Mouse (Mus musculus) testis, postnatal 10 days (tissue): ENCODE results near the gene Vamp5.

Experiments used
- DNase-seq: peaks from one replicate; pipeline ENCODE4 v3.0.0; 2021; ENCODE audit warnings: low spot score

The Vamp5 gene

DNA sequence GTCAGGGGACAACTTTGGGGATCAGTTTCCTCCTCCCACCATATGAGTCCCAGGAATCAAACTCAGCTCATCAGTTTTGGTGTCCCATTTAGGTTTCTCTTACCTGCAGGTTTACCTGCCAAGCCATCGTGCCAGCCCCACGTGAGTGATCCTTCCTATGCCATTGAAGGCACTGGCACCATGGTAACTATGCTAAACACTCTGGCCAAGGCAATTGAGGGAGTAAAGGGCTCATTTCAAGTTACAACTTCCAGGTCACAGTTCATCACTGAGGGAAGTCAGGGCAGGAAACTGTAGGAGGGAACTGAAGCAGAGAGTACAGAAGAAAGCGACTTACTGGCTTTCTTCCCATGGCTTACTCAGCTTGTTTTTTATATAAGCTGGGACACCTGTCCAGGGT is 14.0 kb downstream of the Vamp5 start:
- DNase-seq: no peak

DNA sequence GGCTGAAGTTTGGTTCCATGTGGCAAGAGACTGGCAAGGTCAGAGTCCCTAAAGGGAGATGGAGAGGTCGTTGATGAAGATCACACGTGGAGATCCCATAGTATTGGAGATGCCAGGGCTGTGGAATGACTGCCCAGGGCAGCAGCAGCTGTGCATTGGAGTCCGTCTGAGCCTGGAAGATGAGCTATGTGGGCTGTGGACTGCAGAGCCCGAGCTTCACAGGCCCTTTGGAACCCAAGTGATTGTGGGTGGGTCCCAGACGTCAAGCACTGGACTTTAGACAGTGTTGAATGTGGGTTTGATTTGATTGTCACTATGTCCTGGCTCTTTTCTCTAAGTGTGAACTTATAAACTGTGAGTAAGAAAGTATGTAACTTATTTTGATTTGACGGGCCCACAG is 15.3 kb downstream of the Vamp5 start:
- DNase-seq: no peak

DNA sequence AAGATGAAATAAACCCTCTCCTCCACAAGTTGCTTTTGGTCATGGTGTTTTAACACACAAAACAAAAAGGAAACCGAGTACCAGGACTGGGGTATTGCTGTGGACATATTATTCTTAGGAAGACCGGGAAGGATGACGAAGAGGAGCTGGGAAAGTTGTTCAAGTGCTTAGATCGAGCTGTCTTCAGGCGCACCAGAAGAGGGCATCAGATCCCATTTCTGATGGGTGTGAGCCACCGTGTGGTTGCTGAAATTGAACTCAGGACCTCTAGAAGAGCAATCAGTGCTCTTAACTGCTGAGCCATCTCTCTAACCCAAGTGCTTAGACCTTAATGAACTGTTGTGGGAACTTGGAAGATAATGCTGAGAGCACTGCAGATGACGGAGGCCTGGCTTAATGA is 16.3 kb downstream of the Vamp5 start:
- no peak for DNase-seq

DNA sequence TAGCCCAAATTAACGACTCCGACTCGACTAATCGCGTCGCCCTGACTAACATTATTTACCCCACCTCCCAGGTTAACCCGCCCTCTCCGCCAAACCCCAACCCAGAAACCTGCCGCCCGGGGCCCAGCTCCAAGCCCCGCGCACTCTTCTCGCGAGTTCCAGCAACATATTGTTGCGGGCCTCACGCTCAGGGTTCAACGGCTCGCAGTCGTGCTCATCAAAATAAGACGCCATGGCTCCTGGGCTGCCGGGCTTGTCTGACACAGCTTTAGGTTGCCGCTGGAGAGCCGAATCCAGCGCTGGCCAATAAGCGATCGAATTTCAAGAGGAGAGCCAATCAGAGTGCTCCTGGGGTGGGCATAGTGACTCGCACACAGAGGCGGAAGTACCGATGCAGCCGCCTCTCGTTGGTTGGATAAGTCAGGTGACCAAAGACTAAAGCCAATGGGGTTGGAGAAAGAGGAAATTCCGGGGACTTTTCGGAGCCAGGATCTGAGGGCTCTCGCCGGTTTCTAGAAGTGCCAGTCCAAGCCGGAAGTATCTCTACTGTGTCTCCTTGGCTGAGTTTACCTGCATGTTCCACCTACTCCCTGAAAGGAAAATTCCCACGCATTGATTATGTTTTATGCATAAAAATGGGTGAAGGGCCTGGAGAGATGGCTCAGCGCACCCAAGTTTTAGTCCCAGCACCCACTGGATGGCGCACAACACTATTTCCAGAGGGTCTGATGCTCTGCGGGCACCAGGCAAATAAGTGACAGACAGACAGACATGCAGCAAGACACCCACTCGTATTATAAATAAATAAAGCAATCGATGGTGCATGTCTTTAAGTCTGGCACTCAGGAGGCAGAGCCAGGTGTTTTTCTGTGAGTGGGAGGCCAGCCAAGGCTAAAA is 17.9 kb downstream of the Vamp5 start:
- DNase-seq: peak; percentile 89

DNA sequence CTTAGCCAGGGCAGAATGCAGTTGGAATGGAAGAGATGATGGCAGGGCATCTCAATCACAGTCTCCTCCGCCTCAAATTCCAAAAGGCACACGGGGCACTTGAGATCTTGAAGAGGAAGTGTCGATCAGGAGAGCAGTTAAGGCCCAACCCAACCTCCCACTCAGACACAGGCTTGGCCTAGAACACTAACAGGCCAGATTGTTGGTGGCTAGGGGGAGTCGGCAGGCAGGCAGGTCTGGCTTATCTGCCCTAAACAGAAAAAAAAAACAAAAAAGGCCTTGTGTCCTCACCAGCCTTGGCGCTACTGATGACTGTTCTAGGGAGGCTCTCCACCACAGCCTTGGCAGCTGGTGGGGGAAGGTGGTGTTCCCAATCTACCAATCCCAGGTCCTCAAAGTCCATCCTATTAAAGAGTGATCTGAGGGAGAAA is 19.1 kb downstream of the Vamp5 start:
- peak; percentile 56 for DNase-seq

DNA sequence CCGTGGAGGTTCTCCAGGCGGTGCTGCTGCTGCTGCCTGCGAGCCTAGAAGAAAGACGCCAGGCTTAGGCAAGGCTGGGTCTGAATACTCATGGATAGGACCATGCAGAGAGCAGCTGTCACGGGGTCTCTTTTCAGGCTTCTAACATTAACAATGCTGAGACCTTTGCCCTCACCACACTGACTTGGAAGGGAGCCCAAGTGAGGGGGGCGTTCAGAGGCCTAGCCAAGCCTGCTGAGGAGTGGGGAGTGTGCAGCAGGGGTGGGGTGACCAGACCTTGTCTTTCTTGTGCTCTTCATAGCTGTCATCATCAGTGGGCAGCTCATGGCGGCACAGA is 19.7 kb downstream of the Vamp5 start:
- no peak for DNase-seq

DNA sequence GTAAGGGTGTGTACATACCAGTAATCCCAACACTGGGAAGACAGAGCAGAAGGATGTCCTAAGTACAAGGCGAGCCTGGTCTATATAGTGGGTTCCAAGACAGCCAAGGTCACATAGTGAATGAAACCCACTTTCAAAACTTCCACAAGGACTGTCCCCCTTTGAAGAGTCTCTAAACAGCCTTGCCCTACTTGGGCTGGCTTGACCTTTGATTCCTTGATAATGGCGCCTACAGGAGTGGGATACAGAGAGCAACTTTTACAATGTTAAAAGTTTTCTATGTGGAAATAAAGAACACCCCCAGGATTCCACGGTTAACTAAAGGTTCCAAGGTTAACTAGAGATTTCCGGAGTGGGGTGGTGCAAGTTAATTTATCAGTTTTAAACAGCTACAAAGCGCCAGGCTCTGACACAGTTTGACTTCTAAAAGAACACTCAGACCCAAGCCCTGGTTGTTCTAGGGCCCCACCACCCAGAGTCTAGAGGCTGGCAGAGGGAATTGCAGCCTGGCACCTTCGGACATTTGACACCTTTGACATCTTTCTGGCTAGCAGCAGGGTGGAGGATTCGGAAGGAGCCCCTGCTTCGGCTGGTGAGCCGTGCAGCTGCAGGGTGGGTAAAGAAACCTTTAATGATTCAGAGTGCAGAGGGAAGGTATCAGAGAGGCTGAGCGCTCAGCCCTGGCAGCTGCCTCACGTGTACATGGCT is 20.2 kb downstream of the Vamp5 start:
- DNase-seq: no peak

DNA sequence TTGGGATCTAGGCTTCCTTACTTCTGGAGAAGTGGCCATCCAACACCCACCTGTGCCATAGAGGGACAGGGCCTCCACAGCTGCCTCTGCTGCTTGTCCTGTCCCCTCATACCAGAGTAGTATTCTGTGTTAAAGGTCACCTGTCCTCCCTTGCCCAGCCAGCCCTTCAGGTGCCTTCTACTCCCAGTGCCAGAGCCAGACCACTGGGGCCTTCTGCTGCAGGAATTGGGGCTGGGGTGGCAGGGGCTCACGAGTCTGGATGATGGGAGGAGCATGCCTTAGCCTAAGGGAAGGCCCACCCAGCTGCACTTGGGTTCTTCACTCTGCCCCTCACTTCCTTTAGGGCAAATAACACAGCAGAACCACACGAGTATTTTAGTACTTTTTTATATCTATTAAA is 20.9 kb downstream of the Vamp5 start:
- no peak for DNase-seq

DNA sequence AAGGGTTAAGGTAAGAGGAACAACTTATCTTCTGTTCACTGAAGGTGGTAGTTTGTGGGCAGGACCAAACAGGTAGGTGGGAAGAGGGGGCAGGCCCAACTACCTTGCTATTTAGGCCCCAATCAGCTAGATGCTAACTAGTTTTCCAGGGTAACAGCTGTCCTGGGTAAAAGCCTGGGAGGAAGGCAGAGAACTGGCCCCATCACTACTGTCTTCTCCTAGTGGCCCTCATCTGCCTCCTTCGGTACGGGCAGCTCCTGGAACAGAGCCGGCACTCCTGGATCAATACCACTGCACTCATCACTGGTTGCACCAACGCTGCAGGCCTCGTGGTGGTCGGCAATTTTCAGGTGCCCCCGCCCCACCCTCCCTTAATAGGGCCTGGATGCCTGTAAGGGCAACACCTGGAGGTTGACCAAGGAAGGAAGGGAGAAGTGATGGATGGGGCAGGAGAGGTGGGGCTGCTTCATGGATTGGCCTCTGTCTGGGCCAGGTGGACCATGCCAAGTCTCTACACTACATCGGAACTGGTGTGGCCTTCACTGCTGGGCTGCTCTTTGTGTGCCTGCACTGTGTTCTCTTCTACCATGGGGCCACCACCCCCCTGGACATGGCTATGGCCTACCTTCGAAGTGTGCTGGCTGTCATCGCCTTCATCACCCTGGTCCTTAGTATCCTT is 22.0 kb downstream of the Vamp5 start:
- no peak for DNase-seq

DNA sequence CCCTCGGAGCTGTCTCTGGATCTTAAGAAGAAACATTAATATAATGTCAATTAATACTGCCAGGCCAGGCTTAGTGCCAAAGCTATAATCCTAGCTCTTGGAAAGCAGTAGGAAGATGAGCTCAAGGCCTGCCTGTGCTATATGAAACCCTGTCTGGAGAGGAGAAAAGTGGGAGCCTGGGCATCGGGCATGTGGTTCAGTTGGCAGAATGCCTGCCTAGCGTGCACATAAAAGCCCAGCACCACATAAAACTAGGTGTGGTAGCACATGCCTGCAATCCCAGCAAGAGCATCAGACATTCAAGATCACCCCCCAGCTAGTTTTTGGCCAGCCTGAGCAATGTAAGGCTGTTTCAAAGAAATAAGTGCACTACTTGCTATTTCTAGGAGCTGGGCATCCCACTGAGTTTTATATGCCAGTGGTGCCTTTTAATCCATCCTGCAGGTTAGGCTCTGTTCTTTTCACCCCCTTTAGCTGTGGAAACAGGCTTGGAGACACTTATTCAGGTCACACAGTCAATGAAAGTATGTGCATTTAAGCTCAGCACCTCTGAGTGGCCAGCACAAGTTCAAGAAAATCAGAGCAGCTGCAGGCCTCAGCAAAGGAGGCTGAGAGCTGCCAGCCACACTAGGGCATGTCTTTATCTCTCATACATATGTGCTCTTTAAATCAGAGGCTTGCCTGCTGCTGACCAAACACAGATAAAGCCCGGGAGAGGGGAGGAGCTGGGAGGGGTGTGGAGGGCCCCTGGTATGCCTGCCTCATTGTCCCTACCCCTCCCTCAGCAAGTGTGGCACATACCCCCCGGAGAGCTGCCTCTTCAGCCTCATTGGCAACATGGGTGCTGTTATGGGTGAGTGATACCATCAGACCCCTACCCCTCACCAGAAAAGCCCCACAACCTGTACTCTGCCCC is 22.8 kb downstream of the Vamp5 start:
- DNase-seq: no peak

DNA sequence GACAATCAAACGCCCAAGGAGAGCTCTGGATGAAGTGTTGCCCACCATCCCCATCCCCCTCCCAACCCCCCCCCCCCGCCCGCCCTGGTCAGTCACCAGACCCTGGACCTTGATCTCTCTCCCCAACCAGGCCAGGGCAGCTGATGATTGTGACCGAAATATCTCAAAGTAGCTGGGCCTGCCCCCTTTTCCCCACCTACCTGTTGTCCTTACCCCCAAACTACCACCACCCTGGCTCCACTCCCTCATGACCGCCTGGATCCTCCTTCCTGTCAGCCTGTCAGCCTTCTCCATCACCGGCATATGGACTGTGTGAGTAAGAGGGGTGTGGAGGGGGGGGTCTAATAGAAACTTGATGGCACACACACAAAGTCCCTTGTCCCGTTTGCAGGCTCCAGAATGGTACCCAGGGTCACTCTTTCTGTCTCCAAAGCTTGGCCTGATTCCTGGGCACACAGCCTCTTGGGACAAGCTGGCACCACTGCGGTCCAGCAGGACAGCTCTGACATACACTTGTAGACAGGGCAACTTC is 24.2 kb downstream of the Vamp5 start:
- no peak for DNase-seq

DNA sequence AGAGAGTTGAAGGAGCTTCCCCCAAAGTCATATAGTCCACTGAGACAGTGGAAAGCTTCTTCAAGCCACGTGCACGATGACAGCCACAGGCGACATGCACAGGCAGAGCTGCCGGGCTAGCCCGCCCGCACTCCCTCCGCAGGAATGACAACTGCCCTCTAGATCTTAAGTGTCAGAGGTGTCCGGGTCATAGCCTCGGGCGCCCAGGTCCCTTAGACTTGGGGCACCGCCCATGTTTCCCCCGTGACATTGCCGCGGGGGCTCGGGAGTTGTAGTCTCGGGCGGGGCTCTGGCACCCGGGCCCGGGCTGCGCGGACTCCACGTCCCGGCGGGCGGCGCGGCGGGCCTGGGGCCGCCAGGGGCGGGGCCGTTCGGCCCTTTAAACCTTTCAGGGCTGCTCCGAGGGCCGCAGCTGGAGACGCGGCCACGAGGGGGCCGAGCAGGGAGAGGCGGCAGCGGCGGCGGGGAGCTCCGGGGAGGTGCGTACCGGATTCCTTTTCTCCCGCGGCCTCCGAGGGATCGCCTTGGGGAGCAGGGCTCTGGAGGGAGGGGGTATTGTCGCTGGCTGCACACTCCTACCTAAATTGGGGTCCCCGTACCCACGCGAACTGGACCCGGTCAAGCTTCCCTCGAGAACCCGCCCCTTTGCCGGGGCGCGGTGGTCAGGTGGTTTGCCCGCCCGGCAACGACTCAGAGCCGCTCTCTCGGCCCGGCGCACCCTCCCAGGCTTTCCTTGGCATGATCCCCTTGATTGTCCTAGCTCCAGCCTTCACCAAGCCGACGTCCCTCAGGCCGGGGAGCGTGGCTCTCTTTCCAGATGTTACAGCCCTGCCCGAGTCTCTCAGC is 25.0 kb downstream of the Vamp5 start, which contains the start of gene Tmem150a:
Gene Tmem150a (plus strand): TSS at position 382 of the 846 bp plus-strand sequence.
- DNase-seq: peak; percentile 87

DNA sequence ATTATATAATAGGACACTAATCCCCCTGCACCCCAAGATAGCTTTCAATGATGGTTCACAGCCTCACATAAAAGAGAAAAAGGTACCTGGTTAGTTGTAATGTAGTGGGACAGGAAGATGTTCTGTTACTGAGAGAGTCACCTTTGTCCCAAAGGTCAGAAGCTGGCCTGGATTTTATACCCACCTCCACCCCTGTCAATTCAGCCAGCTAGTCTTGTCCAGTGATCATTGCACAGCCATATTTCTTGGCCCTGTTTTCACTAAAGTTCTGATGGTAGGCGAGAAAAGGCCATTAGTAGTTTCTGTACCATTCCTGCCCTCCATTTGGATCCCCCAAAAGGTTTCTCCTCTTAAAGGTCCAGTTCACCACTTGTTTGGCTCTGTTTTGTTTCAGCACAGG is 26.2 kb downstream of the Vamp5 start:
- DNase-seq: no peak

DNA sequence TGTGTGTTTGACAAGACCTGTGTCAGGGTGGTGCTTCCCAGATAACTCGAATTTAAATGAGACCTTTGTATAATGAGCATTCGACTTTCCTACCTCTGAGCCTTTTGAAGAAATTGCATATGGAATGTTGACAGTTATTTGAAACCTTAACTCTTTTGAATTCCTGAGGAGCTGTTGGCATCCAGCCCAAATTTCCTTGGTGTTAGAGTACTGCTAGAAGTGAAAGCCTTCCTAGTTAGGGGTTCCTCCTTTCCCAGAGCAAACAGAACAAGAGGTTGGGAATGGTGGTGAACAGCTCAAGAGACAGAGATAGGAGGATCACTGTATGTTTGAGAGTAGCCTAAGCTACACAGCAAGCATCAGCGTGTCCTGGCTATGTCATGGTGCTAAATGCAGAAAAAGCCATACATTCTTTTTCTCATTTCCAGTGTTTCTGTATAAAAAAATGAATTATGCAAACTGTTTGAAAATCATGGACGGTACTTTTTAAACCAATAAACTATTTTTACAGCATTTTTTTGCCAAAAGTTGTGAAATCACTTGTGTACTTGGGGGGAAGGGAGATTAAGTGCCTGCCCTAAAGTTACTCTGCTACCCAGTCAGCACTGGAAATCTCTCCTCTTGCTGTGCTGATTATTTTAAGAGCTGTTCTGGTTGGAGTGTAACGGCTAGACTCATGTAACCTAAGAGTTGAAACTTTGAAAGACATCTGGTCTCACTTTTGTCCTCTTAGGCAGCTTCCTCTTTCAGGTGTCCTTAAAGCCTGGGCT is 27.4 kb downstream of the Vamp5 start:
- no peak for DNase-seq

DNA sequence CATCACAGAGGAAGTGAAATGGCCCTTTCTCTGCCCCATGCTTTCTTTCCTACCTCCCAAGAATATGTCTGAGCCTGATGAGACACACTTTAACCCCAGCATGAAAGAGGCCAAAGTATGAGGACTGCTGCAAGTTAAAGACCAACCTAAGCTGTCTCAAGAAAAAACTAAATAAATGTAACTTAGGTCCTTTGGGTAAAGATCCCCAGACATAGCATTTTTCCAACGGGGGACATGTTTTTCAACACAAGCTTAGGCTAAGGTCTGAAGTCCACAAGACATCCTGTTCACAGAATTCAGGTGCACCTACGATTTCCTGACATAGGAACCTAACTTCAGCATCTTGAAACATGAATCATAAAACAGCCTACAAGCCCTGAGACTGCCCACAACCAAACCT is 30.1 kb downstream of the Vamp5 start:
- no peak for DNase-seq

DNA sequence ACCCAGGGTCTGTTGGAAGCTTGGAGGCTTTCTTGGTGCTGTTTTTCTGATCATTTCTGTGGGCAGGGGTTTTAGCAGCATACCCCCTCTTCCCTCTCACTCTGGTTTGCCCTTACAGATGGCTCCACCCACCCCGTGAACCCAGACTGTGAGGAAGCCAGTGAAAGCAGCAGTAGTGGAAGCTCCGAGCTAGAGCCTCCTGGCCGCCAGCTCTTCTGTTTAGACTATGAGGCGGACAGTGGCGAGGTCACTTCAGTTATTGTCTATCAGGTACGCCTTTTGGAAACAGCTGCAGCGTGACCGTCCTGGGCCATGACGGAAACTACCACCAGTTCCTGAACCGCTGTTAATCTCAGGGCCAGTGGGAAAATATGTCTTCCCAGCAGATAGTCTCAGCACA is 31.9 kb downstream of the Vamp5 start:
- DNase-seq: no peak

DNA sequence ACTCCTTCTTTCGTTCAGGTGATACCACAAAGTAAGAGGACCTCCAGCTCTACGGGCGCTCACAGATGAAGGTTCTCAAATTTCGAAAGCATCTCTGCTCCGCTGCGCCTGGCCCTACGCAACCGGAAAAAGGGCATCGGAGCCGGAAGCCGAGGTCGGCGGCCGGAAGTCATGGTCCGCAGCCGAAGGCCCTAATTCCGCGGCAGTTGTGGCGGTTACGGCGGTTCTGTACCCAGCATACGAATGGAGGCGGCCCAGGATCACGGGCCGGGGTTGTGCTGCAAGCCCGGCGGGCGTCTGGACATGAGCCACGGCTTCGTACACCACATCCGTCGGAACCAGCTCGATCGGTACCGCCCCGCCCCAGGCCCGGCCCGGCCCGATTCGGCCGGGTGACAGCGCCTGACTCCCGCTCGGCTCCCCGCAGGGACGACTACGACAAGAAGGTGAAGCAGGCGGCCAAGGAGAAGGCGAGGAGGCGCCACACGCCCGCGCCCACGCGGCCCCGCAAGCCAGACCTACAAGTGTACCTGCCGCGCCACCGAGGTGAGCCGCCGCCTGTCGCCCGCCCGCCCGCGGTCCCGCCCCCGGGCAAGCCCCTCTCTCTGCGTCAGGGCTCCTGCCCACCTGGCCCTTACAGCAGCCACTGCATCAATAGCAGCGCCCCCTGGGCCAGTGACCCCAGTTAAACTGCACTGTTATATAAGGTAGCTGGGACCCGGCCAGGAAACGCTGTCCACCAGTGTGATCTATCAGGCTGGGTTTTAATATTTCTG is 32.9 kb downstream of the Vamp5 start, which contains the start of gene 0610030E20Rik:
Gene 0610030E20Rik (plus strand): TSS at position 152 of the 776 bp plus-strand sequence.
- peak; percentile 80 for DNase-seq

DNA sequence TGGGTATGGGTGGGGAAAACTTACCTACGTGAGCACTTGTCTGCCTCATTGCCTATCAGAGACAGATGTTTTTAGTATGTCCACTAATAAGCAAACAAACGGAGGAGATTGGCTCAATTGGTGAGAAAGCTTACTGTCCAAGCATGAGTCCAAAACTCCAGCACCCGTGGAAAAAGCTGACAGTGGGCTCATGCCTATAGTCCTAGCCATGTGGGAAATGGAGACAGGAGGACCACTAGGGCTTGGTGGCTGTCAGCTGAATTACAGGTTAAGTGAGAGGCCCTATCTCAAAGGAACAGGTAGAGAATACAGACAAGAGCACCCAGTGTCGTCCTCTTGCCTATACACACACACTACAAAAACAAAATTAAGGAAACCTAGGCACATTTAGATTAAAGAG is 34.0 kb downstream of the Vamp5 start:
- no peak for DNase-seq

DNA sequence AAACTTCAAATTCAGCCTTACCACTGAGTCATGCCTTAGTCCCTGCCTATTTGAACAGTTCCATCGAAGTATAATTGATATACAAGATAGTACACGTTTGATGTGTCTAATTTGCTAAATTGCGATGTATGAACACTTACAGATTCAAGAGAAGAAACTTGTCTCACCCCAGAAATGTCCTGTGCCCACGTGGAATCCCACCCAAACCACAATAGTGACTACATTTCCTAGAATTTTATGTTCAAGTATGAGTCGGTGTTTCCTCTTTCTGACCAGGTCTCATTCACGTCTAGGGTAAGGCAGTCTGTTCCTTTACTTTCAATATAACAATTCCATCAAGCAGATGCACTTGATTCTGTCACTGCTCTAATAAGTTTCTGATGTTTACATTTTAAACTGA is 34.6 kb downstream of the Vamp5 start:
- DNase-seq: no peak
